Mouse (Mus musculus): ENCODE measurements around the gene Pard3.

GRCm38 (mm10) chr8:127564426-127564825 is 500.7 kb downstream of the Pard3 start:
- TF ChIP-seq POLR2A (IDR thresholded peaks at IDR 0.05; ENCODE audit: extremely low read depth, insufficient read depth, low read length) (no peak), CTCF (IDR thresholded peaks at IDR 0.05; ENCODE audit: extremely low read depth, insufficient read depth, low read length) (no peak)
